ENCODE assay signal across 10 mouse cellular contexts in genomic region chr3:117061831-117062230, GRCm38 (mm10).
DNase-seq lines count a peak whose midpoint lies in the region; ATAC-seq and TF ChIP-seq lines count a peak whose summit lies in the region.
"Had no signal": no experiment of that assay in that cellular context is flagged by ENCODE, and none has a peak within 500 bp of the region (broad histone marks: within the 10 kb centered on the region; RNA-seq: fewer than 3 reads in every experiment).

No protein-coding gene starts in this region.

- H3K27ac ChIP-seq in forebrain, embryonic 11.5 days (ENCODE audit: low read depth, low read length), result no peak overlapping the region
- H3K27ac ChIP-seq in forebrain, embryonic 10.5 days, result no peak overlapping the region
- no peak overlapping the region for H3K27ac ChIP-seq in hindbrain, embryonic 14.5 days
- H3K27ac ChIP-seq: midbrain, embryonic 12.5 days had no signal

- H3K9ac ChIP-seq in forebrain, embryonic 11.5 days (ENCODE audit: low read length), result no peak overlapping the region
- H3K9ac ChIP-seq in hindbrain, embryonic 14.5 days, result no peak overlapping the region
- H3K9ac ChIP-seq: midbrain, embryonic 12.5 days had no signal

- peak; percentile 32; the same call in 1 of the 2 replicates for TF ChIP-seq CTCF in brain, embryonic 14.5 days (IDR thresholded peaks at IDR 0.05; ENCODE audit: borderline replicate concordance, extremely low read depth, insufficient read depth, insufficient read length)

- no peaks in the 10 kb centered on the region for H3K27me3 ChIP-seq in forebrain, embryonic 11.5 days (ENCODE audit: control insufficient read depth, insufficient read depth, low read length)
- no peaks in the 10 kb centered on the region for H3K27me3 ChIP-seq in forebrain, embryonic 10.5 days (ENCODE audit: poor library complexity, severe bottlenecking)
- no peaks in the 10 kb centered on the region for H3K27me3 ChIP-seq in hindbrain, embryonic 14.5 days (ENCODE audit: control insufficient read depth, insufficient read depth, low read length)
- H3K27me3 ChIP-seq: midbrain, embryonic 12.5 days had no signal

- H3K4me2 ChIP-seq in forebrain, embryonic 11.5 days (ENCODE audit: low read depth, low read length, severe bottlenecking), result no peak overlapping the region
- H3K4me2 ChIP-seq in hindbrain, embryonic 14.5 days (replicated peaks), result no peak overlapping the region
- H3K4me2 ChIP-seq: midbrain, embryonic 12.5 days had no signal

- ATAC-seq in forebrain, embryonic 11.5 days (replicated peaks; ENCODE audit: low FRiP score), result peak; percentile 54; the same call in 1 of the 2 replicates
- no peak for ATAC-seq in hindbrain, embryonic 14.5 days (ENCODE audit: low FRiP score)

- no peaks in the 10 kb centered on the region for H3K4me1 ChIP-seq in forebrain, embryonic 11.5 days (replicated peaks; ENCODE audit: control insufficient read depth, insufficient read depth, low read length)
- no peaks in the 10 kb centered on the region for H3K4me1 ChIP-seq in forebrain, embryonic 10.5 days
- no peaks in the 10 kb centered on the region for H3K4me1 ChIP-seq in hindbrain, embryonic 14.5 days (replicated peaks; ENCODE audit: control insufficient read depth, insufficient read depth, low read length)
- H3K4me1 ChIP-seq: midbrain, embryonic 12.5 days had no signal

- no peak for DNase-seq in forebrain, embryonic 11.5 days (ENCODE audit: low spot score)
- DNase-seq in forebrain, embryonic 10.5 days (ENCODE audit: extremely low spot score, low spot score), result no peak
- peak; percentile 8 to 23 for DNase-seq in layer of hippocampus, postnatal 10 days (ENCODE audit: low spot score in 2 of 2)
- DNase-seq in layer of hippocampus, adult 9-11 months, result no peak
- DNase-seq in brain, embryonic 14.5 days (ENCODE audit: low read depth), result no peak
- peak; percentile 36 for DNase-seq in lung, postnatal 14 days
- no peak for DNase-seq in right cerebral cortex, postnatal 14 days
- DNase-seq in hindbrain, embryonic 14.5 days (ENCODE audit: low spot score), result no peak
- DNase-seq: cerebellum, adult 11-12 months had no signal

- no peaks in the 10 kb centered on the region for H3K9me3 ChIP-seq in forebrain, embryonic 11.5 days (ENCODE audit: control insufficient read depth, low read length)
- H3K9me3 ChIP-seq in forebrain, embryonic 10.5 days, result no peaks in the 10 kb centered on the region
- no peaks in the 10 kb centered on the region for H3K9me3 ChIP-seq in hindbrain, embryonic 14.5 days (ENCODE audit: control insufficient read depth, low read length)
- H3K9me3 ChIP-seq: midbrain, embryonic 12.5 days had no signal

- WGBS in forebrain, embryonic 11.5 days, result 72% methylated on average over 1 of the region's 1 CpGs
- 72% methylated on average over 1 of the region's 1 CpGs for WGBS in forebrain, embryonic 10.5 days
- WGBS in hindbrain, embryonic 14.5 days, result 73% methylated on average over 1 of the region's 1 CpGs

- H3K4me3 ChIP-seq in forebrain, embryonic 11.5 days (ENCODE audit: low read depth, low read length), result no peak overlapping the region
- H3K4me3 ChIP-seq in forebrain, embryonic 10.5 days, result no peak overlapping the region
- no peak overlapping the region for H3K4me3 ChIP-seq in hindbrain, embryonic 14.5 days (replicated peaks; ENCODE audit: low read length)
- H3K4me3 ChIP-seq: midbrain, embryonic 12.5 days had no signal

- TF ChIP-seq POLR2A in brain, embryonic 14.5 days (IDR thresholded peaks at IDR 0.05; ENCODE audit: borderline replicate concordance, extremely low read depth, insufficient read depth, insufficient read length, poor library complexity, severe bottlenecking), result no peak

- H3K36me3 ChIP-seq in forebrain, embryonic 11.5 days (ENCODE audit: control insufficient read depth, insufficient read depth, low read length), result no peaks in the 10 kb centered on the region
- H3K36me3 ChIP-seq in forebrain, embryonic 10.5 days (replicated peaks), result no peaks in the 10 kb centered on the region
- no peaks in the 10 kb centered on the region for H3K36me3 ChIP-seq in hindbrain, embryonic 14.5 days (replicated peaks; ENCODE audit: control insufficient read depth, insufficient read depth)
- H3K36me3 ChIP-seq: midbrain, embryonic 12.5 days had no signal

Comparison
In these comparisons a context has a peak if more than half of its experiments do, and no peak if none do; other contexts are left out.
1. DNase-seq: peak in layer of hippocampus, postnatal 10 days (2 of 2) and lung, postnatal 14 days (single experiment); none in forebrain, embryonic 11.5 days (single experiment), forebrain, embryonic 10.5 days (single experiment), layer of hippocampus, adult 9-11 months (single experiment), brain, embryonic 14.5 days (single experiment), right cerebral cortex, postnatal 14 days (single experiment) and hindbrain, embryonic 14.5 days (single experiment).